Mouse (Mus musculus) cortical plate, adult 2 months (tissue): ENCODE results near the gene Oxsr1.

Experiments used
- CTCF ChIP-seq: fragments of 200-500 bp; IDR thresholded peaks from 2 replicates; pipeline ENCODE4 v1.5.1; 2011; ENCODE audit warnings: mild to moderate bottlenecking, control low read depth, low read length; ENCODE audit not compliant: insufficient read depth; ENCODE audit errors: extremely low read depth
- POLR2A ChIP-seq: fragments of 200-500 bp; IDR thresholded peaks from 2 replicates; pipeline ENCODE4 v1.6.1; 2011; ENCODE audit warnings: mild to moderate bottlenecking, low read length, control low read depth; ENCODE audit not compliant: insufficient read depth; ENCODE audit errors: extremely low read depth

- TF ChIP-seq CTCF (no peak), POLR2A (no peak)
These were observed 1.3 kb downstream of the Oxsr1 start for GRCm38 (mm10) chr9:119320946-119321345.
